Mouse (Mus musculus): ENCODE measurements around the gene Gm9833. TPM values are rescaled to one million over a fixed set of nuclear protein-coding genes. Genes with fewer than 3 reads are reported as not detected.

The Gm9833 gene
- total and polyA plus RNA-seq, 3 experiments, result not detected

DNA sequence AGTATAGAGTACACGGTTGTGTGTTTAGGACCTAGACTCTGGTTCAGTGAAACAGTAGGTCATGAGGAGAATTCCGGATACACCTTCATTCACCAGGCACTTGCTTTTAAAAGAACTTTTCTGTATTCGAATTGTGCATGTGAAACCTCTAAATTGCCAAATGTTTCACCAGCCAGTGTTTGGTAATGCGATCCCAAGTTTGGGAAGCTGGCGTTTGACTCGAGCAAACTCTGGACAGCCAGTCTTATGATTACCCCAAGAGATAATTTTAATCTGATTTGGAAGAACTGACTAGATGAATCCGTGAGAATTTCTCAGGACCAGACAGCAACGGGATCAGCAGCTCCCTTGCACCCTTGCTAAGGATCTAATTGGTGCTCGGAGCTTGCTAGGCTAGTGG lies 33.3 kb downstream of the Gm9833 start:
- Histone ChIP-seq H3K4me3 (replicated peaks in 1 of 3; ENCODE audit: low read depth in 2 of 3, low read length in 2 of 3, poor library complexity in 1 of 3) (no peak overlapping the region), H3K4me2 (ENCODE audit: insufficient read depth, low read depth, poor library complexity, severe bottlenecking) (no peak overlapping the region), H3K9ac (ENCODE audit: insufficient read depth, low read depth) (no peak overlapping the region), H3K79me2 (replicated peaks; ENCODE audit: control insufficient read depth, extremely low read depth, insufficient read depth, poor library complexity, severe bottlenecking) (no peaks in the 10 kb centered on the region), H3K4me1 (ENCODE audit: control insufficient read depth in 1 of 2, insufficient read depth in 2 of 2) (no peaks in the 10 kb centered on the region), H3K9me3 (replicated peaks; ENCODE audit: low read length) (no peaks in the 10 kb centered on the region), H3K27me3 (replicated peaks) (no peaks in the 10 kb centered on the region), H3K27ac (ENCODE audit: insufficient read depth, low read depth) (no peak overlapping the region), H3K36me3 (replicated peaks in 1 of 2; ENCODE audit: control insufficient read depth in 1 of 2, insufficient read depth in 1 of 2, low read length in 1 of 2) (no peaks in the 10 kb centered on the region)
- dilution Hi-C loops (cut with MboI; ENCODE audit: extremely low pct_ligation_motif_present, extremely low pct_unique_long_range_greater_than_20kb, low sequenced_read_pairs), result no loop called here
- in situ Hi-C loops (cut with MboI; ENCODE audit: low pct_ligation_motif_present, low pct_unique_long_range_greater_than_20kb, low sequenced_read_pairs), result no loop called here
- TF ChIP-seq GABPA (IDR thresholded peaks at IDR 0.05; ENCODE audit: insufficient replicate concordance, low read depth, low read length) (no peak), IRF4 (IDR thresholded peaks at IDR 0.05; ENCODE audit: low read depth, low read length) (no peak), CHD2 (IDR thresholded peaks at IDR 0.05; ENCODE audit: low read length) (no peak), MAZ (IDR thresholded peaks at IDR 0.05; ENCODE audit: low read depth, low read length) (no peak), JUN (IDR thresholded peaks at IDR 0.05; ENCODE audit: insufficient read depth, low read depth, low read length) (no peak), TBP (conservative IDR thresholded peaks at IDR 0.05; ENCODE audit: low read depth, low read length) (no peak), NELFE (IDR thresholded peaks at IDR 0.05; ENCODE audit: low read depth, low read length) (no peak), PAX5 (IDR thresholded peaks at IDR 0.05; ENCODE audit: low read length) (no peak), E2F4 (IDR thresholded peaks at IDR 0.05; ENCODE audit: insufficient replicate concordance, low read depth, low read length) (no peak), UBTF (IDR thresholded peaks at IDR 0.05; ENCODE audit: low read depth, low read length) (no peak)
- DNase-seq (ENCODE audit: extremely low read depth), result no peak

DNA sequence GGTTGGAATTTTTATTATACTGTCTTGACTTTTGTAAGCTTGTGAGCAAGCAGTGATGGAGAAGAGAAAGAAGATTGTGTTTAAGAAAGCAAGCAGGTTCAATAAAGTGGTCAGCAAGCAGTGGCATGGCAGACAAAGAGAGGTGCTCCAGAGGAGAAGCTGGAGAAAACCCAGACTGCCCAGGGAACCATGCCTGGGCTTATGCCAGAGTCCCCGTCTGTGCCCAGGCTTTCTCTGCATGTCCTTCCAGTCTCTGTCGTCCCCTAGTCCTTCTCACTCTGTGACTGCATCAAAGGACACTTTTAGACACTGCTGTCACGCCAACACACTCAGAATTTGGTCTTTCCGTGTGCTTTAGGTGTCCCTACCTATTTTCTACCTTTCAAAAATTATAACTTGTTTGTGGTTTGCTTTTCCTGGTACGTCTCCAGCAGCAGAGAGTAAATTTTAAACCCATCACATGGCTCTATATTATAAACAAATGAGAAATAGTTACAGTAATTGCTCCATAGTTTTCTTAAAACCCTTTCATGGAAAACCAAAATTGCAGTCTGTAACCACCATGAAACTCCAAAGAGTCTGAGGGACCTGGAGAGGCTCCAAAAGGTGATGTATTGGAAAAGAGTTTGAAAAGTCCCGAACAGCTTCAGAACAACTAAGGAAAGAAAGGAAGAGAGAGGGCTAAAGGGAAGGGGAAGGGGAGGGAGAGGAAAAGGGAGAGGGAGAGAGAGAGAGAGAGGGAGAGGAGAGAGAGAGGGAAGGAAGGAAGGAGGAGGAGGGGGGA lies 34.2 kb downstream of the Gm9833 start:
- H3K36me3 ChIP-seq (replicated peaks in 1 of 2; ENCODE audit: control insufficient read depth in 1 of 2, insufficient read depth in 1 of 2, low read length in 1 of 2), result no peaks in the 10 kb centered on the region
- H3K9ac ChIP-seq (ENCODE audit: insufficient read depth, low read depth), result no peak overlapping the region
- no peaks in the 10 kb centered on the region for H3K9me3 ChIP-seq (replicated peaks; ENCODE audit: low read length)
- DNase-seq (ENCODE audit: extremely low read depth), result no peak
- H3K79me2 ChIP-seq (replicated peaks; ENCODE audit: control insufficient read depth, extremely low read depth, insufficient read depth, poor library complexity, severe bottlenecking), result no peaks in the 10 kb centered on the region
- H3K4me1 ChIP-seq (ENCODE audit: control insufficient read depth in 1 of 2, insufficient read depth in 2 of 2), result no peaks in the 10 kb centered on the region
- no peak overlapping the region for H3K4me2 ChIP-seq (ENCODE audit: insufficient read depth, low read depth, poor library complexity, severe bottlenecking)
- no peak for TF ChIP-seq RCOR1 (conservative IDR thresholded peaks at IDR 0.05; ENCODE audit: low read depth, low read length)
- no peak for TF ChIP-seq USF1 (IDR thresholded peaks at IDR 0.05; ENCODE audit: low read depth, low read length)
- TF ChIP-seq HCFC1 (IDR thresholded peaks at IDR 0.05; ENCODE audit: low read depth, low read length), result no peak
- no peak for TF ChIP-seq SIN3A (IDR thresholded peaks at IDR 0.05; ENCODE audit: low read length)
- TF ChIP-seq BHLHE40 (IDR thresholded peaks at IDR 0.05; ENCODE audit: low read depth, low read length), result no peak
- TF ChIP-seq JUN (IDR thresholded peaks at IDR 0.05; ENCODE audit: insufficient read depth, low read depth, low read length), result no peak
- no peak for TF ChIP-seq PAX5 (IDR thresholded peaks at IDR 0.05; ENCODE audit: low read length)
- TF ChIP-seq POLR2AphosphoS2 (IDR thresholded peaks at IDR 0.05; ENCODE audit: low read depth, low read length), result no peak
- no peak for TF ChIP-seq ZC3H11A (IDR thresholded peaks at IDR 0.05; ENCODE audit: low read depth, low read length)
- TF ChIP-seq TBP (conservative IDR thresholded peaks at IDR 0.05; ENCODE audit: low read depth, low read length), result no peak
- no peak for TF ChIP-seq ELF1 (IDR thresholded peaks at IDR 0.05; ENCODE audit: low read depth, low read length)
- no peak for TF ChIP-seq MAZ (IDR thresholded peaks at IDR 0.05; ENCODE audit: low read depth, low read length)
- no peak for TF ChIP-seq CHD1 (IDR thresholded peaks at IDR 0.05; ENCODE audit: low read depth, low read length)
- TF ChIP-seq SMC3 (IDR thresholded peaks at IDR 0.05; ENCODE audit: low read depth, low read length), result no peak
- TF ChIP-seq MAFK (IDR thresholded peaks at IDR 0.05; ENCODE audit: insufficient replicate concordance, low read length), result no peak
- TF ChIP-seq POLR2A (IDR thresholded peaks at IDR 0.05; ENCODE audit: low read depth, low read length), result no peak
- no peak for TF ChIP-seq ZNF384 (IDR thresholded peaks at IDR 0.05; ENCODE audit: low read depth, low read length)
- no peak for TF ChIP-seq KAT2A (IDR thresholded peaks at IDR 0.05; ENCODE audit: insufficient replicate concordance, low read length)
- TF ChIP-seq NRF1 (IDR thresholded peaks at IDR 0.05; ENCODE audit: low read depth, low read length), result no peak
- no peak overlapping the region for H3K27ac ChIP-seq (ENCODE audit: insufficient read depth, low read depth)
- no peaks in the 10 kb centered on the region for H3K27me3 ChIP-seq (replicated peaks)
- no peak overlapping the region for H3K4me3 ChIP-seq (replicated peaks in 1 of 3; ENCODE audit: low read depth in 2 of 3, low read length in 2 of 3, poor library complexity in 1 of 3)
- dilution Hi-C loops (cut with MboI; ENCODE audit: extremely low pct_ligation_motif_present, extremely low pct_unique_long_range_greater_than_20kb, low sequenced_read_pairs) (no loop called here), in situ Hi-C loops (cut with MboI; ENCODE audit: low pct_ligation_motif_present, low pct_unique_long_range_greater_than_20kb, low sequenced_read_pairs) (no loop called here)

Data from CH12.LX (cell line).